Mouse (Mus musculus): ENCODE results near the gene Vps37c.

- TF ChIP-seq CTCF (conservative IDR thresholded peaks at IDR 0.05; ENCODE audit: insufficient read depth, insufficient read length, low read depth, low read length) (no peak), POLR2A (IDR thresholded peaks at IDR 0.05; ENCODE audit: low read depth, low read length) (no peak)
These were observed 50.3 kb downstream of the Vps37c start, which contains the start of gene Cd5 for GRCm38 (mm10) chr19:10738811-10739210.
